Mouse (Mus musculus): ENCODE data around the gene Nol4l. TPM values are rescaled to one million over a fixed set of nuclear protein-coding genes. Genes with fewer than 3 reads are reported as not detected.

The Nol4l gene
- polyA plus RNA-seq, 1 experiment from 2014 or later, result 17.1 TPM

DNA sequence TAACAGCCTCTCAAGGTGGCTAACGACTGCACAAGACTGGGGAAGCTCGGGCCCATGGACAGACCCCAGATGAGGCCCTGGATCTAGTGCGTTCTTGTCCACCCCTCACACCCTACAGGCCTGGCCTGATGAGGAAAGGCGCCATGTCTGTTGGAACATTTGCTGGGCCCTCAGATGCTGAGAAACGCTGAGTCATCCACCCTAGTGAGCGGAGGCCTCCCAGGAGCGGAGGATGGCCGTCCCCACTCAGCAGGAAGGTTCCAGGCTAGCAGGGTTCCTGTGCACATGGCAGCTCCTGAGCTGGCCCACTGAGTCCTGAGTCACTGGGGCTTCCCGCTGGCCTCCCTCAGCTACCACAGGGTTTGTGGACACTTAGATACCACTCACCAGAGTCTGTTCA lies 9.7 kb downstream of the Nol4l start:
- 86% methylated on average over 9 of the region's 9 CpGs for WGBS
- Histone ChIP-seq H3K4me1 (ENCODE audit: control insufficient read depth, insufficient read depth, low read length) (peaks cover 10% of the 10 kb centered on the region), H3K36me3 (ENCODE audit: control insufficient read depth, insufficient read depth, low read length) (no peaks in the 10 kb centered on the region), H3K4me2 (replicated peaks; ENCODE audit: low read depth, low read length) (no peak overlapping the region), H3K27me3 (ENCODE audit: control insufficient read depth, insufficient read depth, low read length) (no peaks in the 10 kb centered on the region), H3K27ac (ENCODE audit: low read depth, low read length) (no peak overlapping the region), H3K4me3 (ENCODE audit: low read length) (no peak overlapping the region), H3K9me3 (ENCODE audit: control insufficient read depth, low read length) (no peaks in the 10 kb centered on the region), H3K9ac (ENCODE audit: low read depth, low read length) (no peak overlapping the region)
- no peak for ATAC-seq (ENCODE audit: low FRiP score, low TSS enrichment)

GRCm38 (mm10) chr2:153516961-153517360 lies 12.8 kb downstream of the Nol4l start:
- ATAC-seq (ENCODE audit: low FRiP score, low TSS enrichment), result no peak; the same call in 1 of the 2 replicates

DNA sequence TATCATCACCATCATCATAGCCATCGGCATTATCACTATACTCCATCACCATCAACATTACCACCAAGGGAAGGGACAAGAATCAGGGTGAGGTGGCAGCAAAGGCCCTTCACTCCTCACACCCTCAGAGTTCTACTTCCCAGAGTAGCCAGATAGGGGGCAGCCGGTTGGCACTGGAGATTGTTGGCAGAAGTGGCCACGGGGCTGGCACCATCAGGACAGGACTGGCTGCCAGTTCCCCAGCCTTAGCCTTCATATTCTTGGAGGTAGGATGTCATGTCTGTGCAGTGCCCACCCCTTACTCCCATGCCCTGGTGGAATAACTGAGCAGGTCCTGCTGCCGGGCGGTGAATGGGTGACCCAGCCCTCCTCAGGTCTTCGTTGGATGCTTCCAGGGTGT lies 14.2 kb downstream of the Nol4l start:
- Histone ChIP-seq H3K4me2 (replicated peaks; ENCODE audit: low read depth, low read length) (no peak overlapping the region), H3K27ac (ENCODE audit: low read depth, low read length) (no peak overlapping the region), H3K27me3 (ENCODE audit: control insufficient read depth, insufficient read depth, low read length) (no peaks in the 10 kb centered on the region), H3K4me1 (ENCODE audit: control insufficient read depth, insufficient read depth, low read length) (peaks cover 10% of the 10 kb centered on the region; the same call in 1 of the 2 replicates), H3K36me3 (ENCODE audit: control insufficient read depth, insufficient read depth, low read length) (no peaks in the 10 kb centered on the region), H3K4me3 (ENCODE audit: low read length) (no peak overlapping the region), H3K9me3 (ENCODE audit: control insufficient read depth, low read length) (no peaks in the 10 kb centered on the region), H3K9ac (ENCODE audit: low read depth, low read length) (no peak overlapping the region)
- ATAC-seq (ENCODE audit: low FRiP score, low TSS enrichment), result no peak
- 88% methylated on average over 6 of the region's 6 CpGs for WGBS

More at GRCm38 (mm10) chr2:153516961-153517360, 12.8 kb downstream of the Nol4l start:
- H3K36me3 ChIP-seq (ENCODE audit: control insufficient read depth, insufficient read depth, low read length), result no peaks in the 10 kb centered on the region
- H3K9ac ChIP-seq (ENCODE audit: low read depth, low read length), result no peak overlapping the region; the same call in 1 of the 2 replicates
- WGBS, result 51% methylated on average over 4 of the region's 4 CpGs
- no peak overlapping the region for H3K27ac ChIP-seq (ENCODE audit: low read depth, low read length)
- no peaks in the 10 kb centered on the region for H3K27me3 ChIP-seq (ENCODE audit: control insufficient read depth, insufficient read depth, low read length)
- H3K4me2 ChIP-seq (replicated peaks; ENCODE audit: low read depth, low read length), result no peak overlapping the region
- peaks cover 6% of the 10 kb centered on the region for H3K4me1 ChIP-seq (ENCODE audit: control insufficient read depth, insufficient read depth, low read length)
- no peak overlapping the region for H3K4me3 ChIP-seq (ENCODE audit: low read length)
- H3K9me3 ChIP-seq (ENCODE audit: control insufficient read depth, low read length), result no peaks in the 10 kb centered on the region

GRCm38 (mm10) chr2:153514497-153515380 lies 15.0 kb downstream of the Nol4l start:
- H3K27ac ChIP-seq (ENCODE audit: low read depth, low read length), result no peak overlapping the region
- WGBS, result 75% methylated on average over 14 of the region's 14 CpGs
- no peaks in the 10 kb centered on the region for H3K27me3 ChIP-seq (ENCODE audit: control insufficient read depth, insufficient read depth, low read length)
- no peak for ATAC-seq (ENCODE audit: low FRiP score, low TSS enrichment)
- H3K4me1 ChIP-seq (ENCODE audit: control insufficient read depth, insufficient read depth, low read length), result peaks cover 12% of the 10 kb centered on the region
- H3K9ac ChIP-seq (ENCODE audit: low read depth, low read length), result no peak overlapping the region
- H3K36me3 ChIP-seq (ENCODE audit: control insufficient read depth, insufficient read depth, low read length), result no peaks in the 10 kb centered on the region
- no peak overlapping the region for H3K4me2 ChIP-seq (replicated peaks; ENCODE audit: low read depth, low read length)
- no peaks in the 10 kb centered on the region for H3K9me3 ChIP-seq (ENCODE audit: control insufficient read depth, low read length)
- H3K4me3 ChIP-seq (ENCODE audit: low read length), result no peak overlapping the region

DNA sequence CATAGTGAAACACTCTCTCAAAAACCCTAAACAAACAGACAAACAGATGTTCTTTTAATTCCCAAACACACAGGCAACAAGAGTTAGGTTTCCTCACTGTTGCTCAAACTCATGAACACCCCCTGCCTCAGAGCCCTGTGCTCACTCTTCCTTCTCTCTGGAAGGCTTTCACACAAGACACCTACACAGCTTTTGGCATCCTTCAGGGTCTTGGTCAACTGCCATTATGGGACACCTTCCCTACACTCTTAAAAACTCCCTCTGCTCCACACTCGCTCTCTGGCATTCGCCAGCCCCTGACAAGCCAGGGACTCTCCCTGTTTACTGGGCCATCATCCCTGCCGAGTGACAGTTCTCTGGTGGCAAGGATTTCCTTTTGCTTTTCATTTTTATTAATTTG lies 15.8 kb downstream of the Nol4l start:
- H3K27ac ChIP-seq (ENCODE audit: low read depth, low read length), result no peak overlapping the region
- no peak overlapping the region for H3K4me3 ChIP-seq (ENCODE audit: low read length)
- peaks cover 20% of the 10 kb centered on the region for H3K4me1 ChIP-seq (ENCODE audit: control insufficient read depth, insufficient read depth, low read length)
- no peak overlapping the region for H3K9ac ChIP-seq (ENCODE audit: low read depth, low read length)
- no peak for ATAC-seq (ENCODE audit: low FRiP score, low TSS enrichment)
- no peak overlapping the region for H3K4me2 ChIP-seq (replicated peaks; ENCODE audit: low read depth, low read length)
- H3K9me3 ChIP-seq (ENCODE audit: control insufficient read depth, low read length), result no peaks in the 10 kb centered on the region
- no peaks in the 10 kb centered on the region for H3K27me3 ChIP-seq (ENCODE audit: control insufficient read depth, insufficient read depth, low read length)
- 81% methylated on average over 3 of the region's 3 CpGs for WGBS
- no peaks in the 10 kb centered on the region for H3K36me3 ChIP-seq (ENCODE audit: control insufficient read depth, insufficient read depth, low read length)

DNA sequence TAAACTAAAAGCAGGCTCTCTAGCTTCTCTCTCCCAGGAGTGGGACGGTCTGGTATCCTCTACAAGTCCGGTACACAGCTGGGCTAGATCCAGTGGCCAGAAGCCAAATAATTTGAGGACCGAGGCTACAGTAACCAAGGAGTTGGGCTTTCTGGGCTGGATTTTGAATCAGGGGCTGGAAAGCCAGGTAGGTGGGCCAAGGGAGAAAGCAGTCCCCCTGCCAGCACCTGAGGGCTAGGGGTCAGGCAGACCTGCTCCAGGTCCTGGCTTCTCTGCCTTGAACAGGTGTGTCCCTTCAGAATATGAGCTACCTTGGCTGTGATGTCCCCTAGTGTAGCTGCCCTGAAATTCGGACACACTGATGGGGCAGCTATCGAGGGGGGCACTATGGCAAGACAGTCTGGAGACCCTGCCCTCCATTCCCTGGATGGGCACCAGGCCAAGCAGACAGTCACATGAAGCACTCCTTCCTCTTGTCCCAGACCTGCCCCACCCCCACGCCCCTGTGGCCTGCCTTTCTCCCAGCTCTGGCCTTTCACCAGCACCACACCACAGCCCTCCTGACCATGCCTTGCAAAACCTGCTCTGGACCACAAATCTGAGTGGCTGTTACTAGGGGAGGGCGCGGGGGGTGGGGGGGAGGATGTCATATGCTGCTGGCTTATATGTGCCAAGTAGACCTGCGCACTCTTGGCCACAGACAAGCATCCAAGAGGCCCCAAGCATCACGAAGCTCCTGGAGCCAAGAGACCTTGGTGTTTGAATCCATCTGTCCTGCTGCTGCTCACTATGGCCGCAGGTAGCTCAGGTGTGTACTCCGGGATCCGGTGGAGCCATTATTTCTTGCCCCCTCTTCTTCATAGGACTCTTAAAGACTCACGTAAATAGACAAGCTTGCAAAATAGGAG lies 17.1 kb downstream of the Nol4l start:
- H3K27me3 ChIP-seq (ENCODE audit: control insufficient read depth, insufficient read depth, low read length), result no peaks in the 10 kb centered on the region
- no peaks in the 10 kb centered on the region for H3K9me3 ChIP-seq (ENCODE audit: control insufficient read depth, low read length)
- H3K4me2 ChIP-seq (replicated peaks; ENCODE audit: low read depth, low read length), result no peak overlapping the region
- no peaks in the 10 kb centered on the region for H3K36me3 ChIP-seq (ENCODE audit: control insufficient read depth, insufficient read depth, low read length)
- H3K4me3 ChIP-seq (ENCODE audit: low read length), result no peak overlapping the region
- H3K4me1 ChIP-seq (ENCODE audit: control insufficient read depth, insufficient read depth, low read length), result peaks cover 27% of the 10 kb centered on the region
- 82% methylated on average over 14 of the region's 14 CpGs for WGBS
- no peak overlapping the region for H3K27ac ChIP-seq (ENCODE audit: low read depth, low read length)
- H3K9ac ChIP-seq (ENCODE audit: low read depth, low read length), result no peak overlapping the region
- no peak for ATAC-seq (ENCODE audit: low FRiP score, low TSS enrichment)

GRCm38 (mm10) chr2:153511562-153511961 lies 18.2 kb downstream of the Nol4l start:
- Histone ChIP-seq H3K4me2 (replicated peaks; ENCODE audit: low read depth, low read length) (no peak overlapping the region), H3K4me3 (ENCODE audit: low read length) (no peak overlapping the region), H3K9me3 (ENCODE audit: control insufficient read depth, low read length) (no peaks in the 10 kb centered on the region), H3K27me3 (ENCODE audit: control insufficient read depth, insufficient read depth, low read length) (no peaks in the 10 kb centered on the region), H3K36me3 (ENCODE audit: control insufficient read depth, insufficient read depth, low read length) (no peaks in the 10 kb centered on the region), H3K9ac (ENCODE audit: low read depth, low read length) (0 out of 2 replicates have a peak overlapping the region, but pooled peaks have one; percentile 7), H3K4me1 (ENCODE audit: control insufficient read depth, insufficient read depth, low read length) (peaks cover 27% of the 10 kb centered on the region), H3K27ac (ENCODE audit: low read depth, low read length) (no peak overlapping the region)
- ATAC-seq (ENCODE audit: low FRiP score, low TSS enrichment), result peak; percentile 18; the same call in 1 of the 2 replicates
- 33% methylated on average over 6 of the region's 6 CpGs for WGBS

- no peaks in the 10 kb centered on the region for H3K27me3 ChIP-seq (ENCODE audit: control insufficient read depth, insufficient read depth, low read length)
- H3K4me2 ChIP-seq (replicated peaks; ENCODE audit: low read depth, low read length), result no peak overlapping the region
- peaks cover 27% of the 10 kb centered on the region for H3K4me1 ChIP-seq (ENCODE audit: control insufficient read depth, insufficient read depth, low read length)
- H3K9me3 ChIP-seq (ENCODE audit: control insufficient read depth, low read length), result no peaks in the 10 kb centered on the region
- H3K36me3 ChIP-seq (ENCODE audit: control insufficient read depth, insufficient read depth, low read length), result no peaks in the 10 kb centered on the region
- ATAC-seq (ENCODE audit: low FRiP score, low TSS enrichment), result no peak
- 83% methylated on average over 8 of the region's 8 CpGs for WGBS
- no peak overlapping the region for H3K4me3 ChIP-seq (ENCODE audit: low read length)
- H3K27ac ChIP-seq (ENCODE audit: low read depth, low read length), result no peak overlapping the region
- no peak overlapping the region for H3K9ac ChIP-seq (ENCODE audit: low read depth, low read length)
Measured at GRCm38 (mm10) chr2:153510136-153510535, 19.6 kb downstream of the Nol4l start.
